Mouse (Mus musculus): ENCODE results near the gene Setd1a. TPM values are rescaled to one million over a fixed set of nuclear protein-coding genes. Genes with fewer than 3 reads are reported as not detected.
A peak's percentile ranks its signal among the peaks of the same experiment; 100 is the strongest.
"Not testable (repeated sequence)": the region's sequence is repeated elsewhere in the genome, so short reads cannot be mapped to it uniquely, and the experiment has no call there.

The Setd1a gene
- polyA plus RNA-seq, 1 experiment from 2014 or later = 25.5 TPM

DNA sequence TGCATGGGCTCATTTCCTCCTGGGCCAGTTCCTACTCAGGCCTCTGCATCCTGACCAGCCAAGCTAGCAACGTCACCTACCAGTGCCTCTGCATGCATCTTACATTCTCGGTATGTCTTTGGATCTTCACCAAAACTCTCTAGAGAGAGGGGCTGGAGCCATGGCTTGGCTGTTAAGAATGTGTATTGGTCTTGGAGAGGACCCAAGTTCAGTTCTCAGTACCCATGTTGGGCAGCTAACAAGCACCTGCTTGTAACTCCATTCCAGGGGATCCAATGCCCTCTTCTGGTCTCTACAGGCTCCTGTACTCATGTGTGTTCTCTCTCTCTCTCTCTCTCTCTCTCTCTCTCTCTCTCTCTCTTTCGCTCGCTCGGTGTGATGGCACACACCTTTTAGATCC, 41.3 kb downstream of the Setd1a start:
- Histone ChIP-seq H3K9ac (no peak overlapping the region), H3K36me3 (peaks cover 13% of the 10 kb centered on the region), H3K9me3 (no peaks in the 10 kb centered on the region), H3K4me2 (replicated peaks) (no peak overlapping the region), H3K4me3 (no peak overlapping the region), H3K27me3 (no peaks in the 10 kb centered on the region), H3K4me1 (peaks cover 13% of the 10 kb centered on the region), H3K27ac (0 out of 2 replicates have a peak overlapping the region, but pooled peaks have one; percentile 36)
- no peak for ATAC-seq (ENCODE audit: insufficient number of reproducible peaks, insufficient read depth, low FRiP score, low TSS enrichment)
- WGBS = 86% methylated on average over 5 of the region's 5 CpGs

DNA sequence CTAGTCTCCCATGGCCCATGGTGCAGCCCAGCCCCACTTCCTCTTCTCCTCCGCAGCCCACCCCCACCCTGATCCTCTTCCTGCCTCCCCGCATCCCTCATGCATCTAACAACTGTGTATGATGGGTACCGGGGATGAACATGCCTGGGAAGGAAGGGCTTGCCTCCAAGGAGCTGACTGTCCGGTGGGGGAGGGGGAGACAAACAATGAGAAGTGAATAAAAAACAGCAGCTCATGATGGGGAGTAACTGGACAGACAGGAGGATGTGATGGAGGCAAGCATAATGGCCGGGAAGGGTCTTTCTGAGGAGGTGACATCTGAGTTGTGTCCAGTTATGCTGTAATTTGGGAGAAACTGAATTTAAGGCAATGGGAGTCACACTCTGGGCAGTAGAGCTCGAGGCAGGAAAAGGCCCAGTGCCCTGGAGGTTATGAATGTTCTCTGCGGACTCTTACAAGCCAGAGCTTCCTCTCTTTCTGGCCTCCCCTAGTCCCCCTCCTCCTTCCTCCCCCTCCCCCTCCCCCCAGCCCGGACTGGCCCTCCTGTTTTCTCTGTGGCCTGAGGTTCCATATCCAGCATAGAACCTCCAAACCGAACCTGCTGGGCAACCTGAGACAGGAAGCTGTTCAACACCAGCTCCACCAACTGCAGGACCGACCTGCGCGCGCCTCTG, 44.5 kb downstream of the Setd1a start:
- H3K9ac ChIP-seq = no peak overlapping the region
- H3K27me3 ChIP-seq = no peaks in the 10 kb centered on the region
- peaks cover 25% of the 10 kb centered on the region for H3K4me1 ChIP-seq
- H3K4me2 ChIP-seq (replicated peaks) = no peak overlapping the region
- WGBS = 54% methylated on average over 13 of the region's 13 CpGs
- ATAC-seq (ENCODE audit: insufficient number of reproducible peaks, insufficient read depth, low FRiP score, low TSS enrichment) = no peak
- H3K36me3 ChIP-seq = no peaks in the 10 kb centered on the region
- H3K27ac ChIP-seq = 0 out of 2 replicates have a peak overlapping the region, but pooled peaks have one; percentile 0
- no peaks in the 10 kb centered on the region for H3K9me3 ChIP-seq
- H3K4me3 ChIP-seq = no peak overlapping the region

- H3K27ac ChIP-seq = no peak overlapping the region
- H3K9ac ChIP-seq = no peak overlapping the region
- no peak for ATAC-seq (ENCODE audit: insufficient number of reproducible peaks, insufficient read depth, low FRiP score, low TSS enrichment)
- no peaks in the 10 kb centered on the region for H3K9me3 ChIP-seq
- H3K36me3 ChIP-seq = no peaks in the 10 kb centered on the region
- no peak overlapping the region for H3K4me2 ChIP-seq (replicated peaks)
- peaks cover 21% of the 10 kb centered on the region for H3K4me1 ChIP-seq
- 88% methylated on average over 3 of the region's 3 CpGs for WGBS
- H3K4me3 ChIP-seq = no peak overlapping the region
- H3K27me3 ChIP-seq = no peaks in the 10 kb centered on the region
These were observed 46.0 kb downstream of the Setd1a start for GRCm38 (mm10) chr7:127822494-127822893.

GRCm38 (mm10) chr7:127823236-127824171, 47.0 kb downstream of the Setd1a start:
- H3K36me3 ChIP-seq = no peaks in the 10 kb centered on the region
- H3K9me3 ChIP-seq = no peaks in the 10 kb centered on the region
- H3K4me3 ChIP-seq = peak overlapping the region; percentile 83
- no peak for ATAC-seq (ENCODE audit: insufficient number of reproducible peaks, insufficient read depth, low FRiP score, low TSS enrichment)
- peaks cover 21% of the 10 kb centered on the region for H3K4me1 ChIP-seq
- peak overlapping the region; percentile 73 for H3K4me2 ChIP-seq (replicated peaks)
- H3K9ac ChIP-seq = peak overlapping the region; percentile 81
- H3K27me3 ChIP-seq = no peaks in the 10 kb centered on the region
- WGBS = 66% methylated on average over 11 of the region's 11 CpGs
- peak overlapping the region; percentile 83; the same call in 1 of the 2 replicates for H3K27ac ChIP-seq

DNA sequence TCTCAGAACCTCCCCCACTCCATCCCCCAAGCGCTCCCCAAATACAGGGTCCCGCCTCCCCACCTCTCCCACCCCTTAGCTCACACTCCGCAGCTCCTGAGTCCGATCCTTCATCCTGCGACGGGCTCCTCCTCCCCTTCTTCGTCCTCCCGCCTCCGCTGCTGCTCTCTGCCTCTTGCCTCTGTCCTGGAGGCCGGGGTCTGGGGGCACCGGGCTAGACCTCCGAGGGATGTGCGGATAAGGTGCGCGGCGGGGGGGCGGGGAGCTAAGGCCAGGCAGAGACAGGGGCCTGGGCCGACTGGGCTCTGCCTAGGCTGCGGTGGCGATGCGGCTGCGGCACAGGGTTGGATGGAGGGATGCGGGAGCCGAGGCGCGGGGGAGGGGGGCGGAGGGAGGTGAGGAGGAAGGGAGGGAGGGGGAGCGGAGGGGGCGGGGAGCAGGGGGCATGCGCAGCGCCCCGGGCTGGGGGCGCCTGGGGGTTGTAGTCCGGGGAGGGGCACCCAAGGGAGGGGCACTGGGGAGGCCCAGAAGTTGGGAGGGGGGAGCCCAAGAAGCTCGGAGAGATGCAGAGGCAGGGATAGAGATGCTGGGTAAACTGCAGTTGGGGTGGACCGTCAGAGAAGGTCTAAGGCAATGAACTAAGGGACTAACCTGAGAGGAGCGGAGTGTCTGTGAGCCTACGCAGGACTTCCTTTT, 47.9 kb downstream of the Setd1a start, which contains the start of the genes Stx4a and Stx1b:
TSS of gene Stx4a (plus strand) at position 119 of the 696 bp plus-strand sequence.
TSS of gene Stx1b (minus strand) at position 374 of the 696 bp plus-strand sequence.
- H3K9ac ChIP-seq = peak within 1 kb of the TSS; percentile 81
- peaks cover 21% of the 10 kb centered on the region for H3K4me1 ChIP-seq
- peak within 1 kb of the TSS; percentile 83 for H3K27ac ChIP-seq
- H3K27me3 ChIP-seq = no peaks in the 10 kb centered on the region
- H3K9me3 ChIP-seq = no peaks in the 10 kb centered on the region
- no peaks in the 10 kb centered on the region for H3K36me3 ChIP-seq
- 2% methylated on average over 35 of the region's 38 CpGs for WGBS
- peak within 1 kb of the TSS; percentile 83 for H3K4me3 ChIP-seq
- peak within 1 kb of the TSS; percentile 73 for H3K4me2 ChIP-seq (replicated peaks)
- ATAC-seq (ENCODE audit: insufficient number of reproducible peaks, insufficient read depth, low FRiP score, low TSS enrichment) = peak; percentile 74

- Histone ChIP-seq H3K27me3 (no peaks in the 10 kb centered on the region), H3K36me3 (no peaks in the 10 kb centered on the region), H3K4me2 (replicated peaks) (no peak overlapping the region), H3K9ac (no peak overlapping the region), H3K9me3 (no peaks in the 10 kb centered on the region), H3K4me3 (no peak overlapping the region), H3K4me1 (no peaks in the 10 kb centered on the region), H3K27ac (no peak overlapping the region)
- WGBS = 75% methylated on average over 2 of the region's 2 CpGs
- no peak for ATAC-seq (ENCODE audit: insufficient number of reproducible peaks, insufficient read depth, low FRiP score, low TSS enrichment)
These were observed 59.1 kb downstream of the Setd1a start for GRCm38 (mm10) chr7:127835550-127835949.

GRCm38 (mm10) chr7:127837473-127837872, 61.0 kb downstream of the Setd1a start:
- Histone ChIP-seq H3K36me3 (no peaks in the 10 kb centered on the region), H3K4me3 (no peak overlapping the region), H3K4me1 (no peaks in the 10 kb centered on the region), H3K4me2 (replicated peaks) (no peak overlapping the region), H3K9ac (no peak overlapping the region), H3K27me3 (no peaks in the 10 kb centered on the region), H3K9me3 (no peaks in the 10 kb centered on the region), H3K27ac (no peak overlapping the region)
- WGBS = 89% methylated on average over 5 of the region's 5 CpGs
- ATAC-seq (ENCODE audit: insufficient number of reproducible peaks, insufficient read depth, low FRiP score, low TSS enrichment) = no peak

GRCm38 (mm10) chr7:127837878-127838277, 61.4 kb downstream of the Setd1a start:
- H3K4me1 ChIP-seq; H3K9ac ChIP-seq; H3K27ac ChIP-seq; H3K27me3 ChIP-seq; H3K4me2 ChIP-seq (replicated peaks); H3K4me3 ChIP-seq; ATAC-seq (ENCODE audit: insufficient number of reproducible peaks, insufficient read depth, low FRiP score, low TSS enrichment); H3K9me3 ChIP-seq; H3K36me3 ChIP-seq: not testable (repeated sequence)
- 74% methylated on average over 4 of the region's 4 CpGs for WGBS

GRCm38 (mm10) chr7:127840031-127840430, 63.6 kb downstream of the Setd1a start:
- H3K27me3 ChIP-seq; H3K27ac ChIP-seq; H3K4me3 ChIP-seq; H3K4me2 ChIP-seq (replicated peaks); ATAC-seq (ENCODE audit: insufficient number of reproducible peaks, insufficient read depth, low FRiP score, low TSS enrichment); H3K4me1 ChIP-seq; H3K9me3 ChIP-seq; H3K9ac ChIP-seq: not testable (repeated sequence)
- peaks cover 11% of the 10 kb centered on the region; the same call in 1 of the 2 replicates for H3K36me3 ChIP-seq
- WGBS = 82% methylated on average over 2 of the region's 2 CpGs

DNA sequence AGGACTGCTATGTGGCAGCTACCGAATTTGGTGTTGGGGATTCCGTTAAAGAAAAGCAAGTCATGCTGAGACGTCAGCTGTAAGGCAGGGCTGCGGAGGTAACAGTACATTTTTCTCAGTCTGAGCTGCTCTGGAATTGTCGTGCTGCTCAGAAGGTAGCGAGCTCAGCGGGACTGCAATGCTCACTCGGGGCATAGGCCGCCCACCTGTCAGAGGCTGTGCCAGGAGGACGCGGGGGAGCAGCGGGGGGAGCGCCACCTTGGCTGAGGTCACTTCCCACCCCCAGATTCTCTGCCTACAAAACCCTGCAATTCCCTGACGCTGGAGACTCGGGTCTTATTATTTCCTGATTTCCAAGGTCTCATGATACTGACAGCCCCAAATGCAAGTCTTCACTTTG, 64.4 kb downstream of the Setd1a start:
- Histone ChIP-seq H3K4me3 (peak overlapping the region; percentile 79), H3K27me3 (no peaks in the 10 kb centered on the region), H3K9ac (peak overlapping the region; percentile 58), H3K27ac (peak overlapping the region; percentile 89), H3K4me2 (replicated peaks) (peak overlapping the region; percentile 90), H3K4me1 (no peaks in the 10 kb centered on the region; the same call in 1 of the 2 replicates), H3K36me3 (peaks cover 11% of the 10 kb centered on the region; the same call in 1 of the 2 replicates), H3K9me3 (no peaks in the 10 kb centered on the region)
- peak; percentile 23; the same call in 1 of the 2 replicates for ATAC-seq (ENCODE audit: insufficient number of reproducible peaks, insufficient read depth, low FRiP score, low TSS enrichment)
- WGBS = 5% methylated on average over 15 of the region's 15 CpGs

- Histone ChIP-seq H3K27ac (peak overlapping the region; percentile 89), H3K27me3 (no peaks in the 10 kb centered on the region), H3K4me3 (peak overlapping the region; percentile 79), H3K4me1 (no peaks in the 10 kb centered on the region; the same call in 1 of the 2 replicates), H3K4me2 (replicated peaks) (peak overlapping the region; percentile 90), H3K9ac (peak overlapping the region; percentile 67), H3K36me3 (peaks cover 16% of the 10 kb centered on the region), H3K9me3 (no peaks in the 10 kb centered on the region)
- peak; percentile 89 for ATAC-seq (ENCODE audit: insufficient number of reproducible peaks, insufficient read depth, low FRiP score, low TSS enrichment)
- WGBS = under 1% methylated on average over 43 of the region's 46 CpGs
These were observed 65.0 kb downstream of the Setd1a start for GRCm38 (mm10) chr7:127841340-127842000.
